Mouse (Mus musculus): ENCODE data around the gene Gnaq. TPM values are rescaled to one million over a fixed set of nuclear protein-coding genes. Genes with fewer than 3 reads are reported as not detected.

Gene Gnaq
- total RNA-seq, 1 experiment: 17.8 TPM

GRCm38 (mm10) chr19:16254881-16255280 is 122.2 kb downstream of the Gnaq start:
- no peak overlapping the region for H3K4me3 ChIP-seq (ENCODE audit: insufficient read depth in 1 of 2, low read depth in 1 of 2, low read length in 2 of 2, poor library complexity in 1 of 2, severe bottlenecking in 1 of 2)
- TF ChIP-seq ZNF384 (IDR thresholded peaks at IDR 0.05; ENCODE audit: low read depth, low read length): no peak
- no peak for TF ChIP-seq HCFC1 (IDR thresholded peaks at IDR 0.05; ENCODE audit: borderline replicate concordance, insufficient read depth, low read length)
- TF ChIP-seq ZC3H11A (IDR thresholded peaks at IDR 0.05; ENCODE audit: borderline replicate concordance, low read depth, low read length): no peak
- TF ChIP-seq CHD2 (IDR thresholded peaks at IDR 0.05; ENCODE audit: low read depth, low read length): no peak
- TF ChIP-seq MAFK (IDR thresholded peaks at IDR 0.05; ENCODE audit: insufficient read depth, low read depth, low read length): no peak
- no peak overlapping the region for H3K9ac ChIP-seq (ENCODE audit: insufficient read depth, low read depth, low read length, poor library complexity, severe bottlenecking)
- H3K27ac ChIP-seq (ENCODE audit: insufficient read depth, low read depth, low read length, poor library complexity, severe bottlenecking): no peak overlapping the region
- peaks cover 6 to 7% of the 10 kb centered on the region in 2 experiments; a peak in 3 of 4 replicates for H3K4me1 ChIP-seq (ENCODE audit: control insufficient read depth in 2 of 2, insufficient read depth in 2 of 2, low read length in 2 of 2, poor library complexity in 1 of 2)
- no peaks in the 10 kb centered on the region for H3K9me3 ChIP-seq (ENCODE audit: control insufficient read depth, insufficient read depth, low read depth, low read length)
- H3K36me3 ChIP-seq (ENCODE audit: control insufficient read depth, insufficient read depth, low read length, poor library complexity, severe bottlenecking): no peaks in the 10 kb centered on the region
- DNase-seq (ENCODE audit: low read depth, low spot score): no peak
- in situ Hi-C loops (cut with MboI; ENCODE audit: low sequenced_read_pairs in 2 of 2, unreplicated experiment in 2 of 2): no loop called here

- H3K9ac ChIP-seq (ENCODE audit: insufficient read depth, low read depth, low read length, poor library complexity, severe bottlenecking): no peak overlapping the region
- H3K36me3 ChIP-seq (ENCODE audit: control insufficient read depth, insufficient read depth, low read length, poor library complexity, severe bottlenecking): no peaks in the 10 kb centered on the region
- in situ Hi-C loops (cut with MboI; ENCODE audit: low sequenced_read_pairs in 2 of 2, unreplicated experiment in 2 of 2): no loop called here
- H3K9me3 ChIP-seq (ENCODE audit: control insufficient read depth, insufficient read depth, low read depth, low read length): no peaks in the 10 kb centered on the region
- no peak for TF ChIP-seq ZC3H11A (IDR thresholded peaks at IDR 0.05; ENCODE audit: borderline replicate concordance, low read depth, low read length)
- no peak for TF ChIP-seq MAFK (IDR thresholded peaks at IDR 0.05; ENCODE audit: insufficient read depth, low read depth, low read length)
- TF ChIP-seq CHD2 (IDR thresholded peaks at IDR 0.05; ENCODE audit: low read depth, low read length): no peak
- no peak for TF ChIP-seq HCFC1 (IDR thresholded peaks at IDR 0.05; ENCODE audit: borderline replicate concordance, insufficient read depth, low read length)
- TF ChIP-seq ZNF384 (IDR thresholded peaks at IDR 0.05; ENCODE audit: low read depth, low read length): no peak
- peaks cover 7 to 9% of the 10 kb centered on the region in 2 experiments; a peak in 3 of 4 replicates for H3K4me1 ChIP-seq (ENCODE audit: control insufficient read depth in 2 of 2, insufficient read depth in 2 of 2, low read length in 2 of 2, poor library complexity in 1 of 2)
- no peak overlapping the region for H3K27ac ChIP-seq (ENCODE audit: insufficient read depth, low read depth, low read length, poor library complexity, severe bottlenecking)
- no peak overlapping the region for H3K4me3 ChIP-seq (ENCODE audit: insufficient read depth in 1 of 2, low read depth in 1 of 2, low read length in 2 of 2, poor library complexity in 1 of 2, severe bottlenecking in 1 of 2)
- no peak for DNase-seq (ENCODE audit: low read depth, low spot score)
Measured at GRCm38 (mm10) chr19:16255294-16255693, 122.7 kb downstream of the Gnaq start.

- H3K9me3 ChIP-seq (ENCODE audit: control insufficient read depth, insufficient read depth, low read depth, low read length): no peaks in the 10 kb centered on the region
- H3K4me3 ChIP-seq (ENCODE audit: insufficient read depth in 1 of 2, low read depth in 1 of 2, low read length in 2 of 2, poor library complexity in 1 of 2, severe bottlenecking in 1 of 2): no peak overlapping the region
- H3K4me1 ChIP-seq (ENCODE audit: control insufficient read depth in 2 of 2, insufficient read depth in 2 of 2, low read length in 2 of 2, poor library complexity in 1 of 2): peaks cover 7 to 10% of the 10 kb centered on the region in 2 experiments; a peak in 3 of 4 replicates
- no peak overlapping the region for H3K27ac ChIP-seq (ENCODE audit: insufficient read depth, low read depth, low read length, poor library complexity, severe bottlenecking)
- H3K9ac ChIP-seq (ENCODE audit: insufficient read depth, low read depth, low read length, poor library complexity, severe bottlenecking): no peak overlapping the region
- no peak for TF ChIP-seq MAFK (IDR thresholded peaks at IDR 0.05; ENCODE audit: insufficient read depth, low read depth, low read length)
- no peak for TF ChIP-seq ZNF384 (IDR thresholded peaks at IDR 0.05; ENCODE audit: low read depth, low read length)
- TF ChIP-seq HCFC1 (IDR thresholded peaks at IDR 0.05; ENCODE audit: borderline replicate concordance, insufficient read depth, low read length): no peak
- no peak for TF ChIP-seq ZC3H11A (IDR thresholded peaks at IDR 0.05; ENCODE audit: borderline replicate concordance, low read depth, low read length)
- in situ Hi-C loops (cut with MboI; ENCODE audit: low sequenced_read_pairs in 2 of 2, unreplicated experiment in 2 of 2): no loop called here
- peaks cover 2% of the 10 kb centered on the region; the same call in 1 of the 2 replicates for H3K36me3 ChIP-seq (ENCODE audit: control insufficient read depth, insufficient read depth, low read length, poor library complexity, severe bottlenecking)
- peak; percentile 11 for DNase-seq (ENCODE audit: low read depth, low spot score)
Measured at GRCm38 (mm10) chr19:16258766-16259355, 126.2 kb downstream of the Gnaq start.

- peaks cover 2% of the 10 kb centered on the region; the same call in 1 of the 2 replicates for H3K36me3 ChIP-seq (ENCODE audit: control insufficient read depth, insufficient read depth, low read length, poor library complexity, severe bottlenecking)
- H3K4me3 ChIP-seq (ENCODE audit: insufficient read depth in 1 of 2, low read depth in 1 of 2, low read length in 2 of 2, poor library complexity in 1 of 2, severe bottlenecking in 1 of 2): no peak overlapping the region
- no peak overlapping the region for H3K9ac ChIP-seq (ENCODE audit: insufficient read depth, low read depth, low read length, poor library complexity, severe bottlenecking)
- peaks cover 7 to 10% of the 10 kb centered on the region in 2 experiments; a peak in 3 of 4 replicates for H3K4me1 ChIP-seq (ENCODE audit: control insufficient read depth in 2 of 2, insufficient read depth in 2 of 2, low read length in 2 of 2, poor library complexity in 1 of 2)
- H3K9me3 ChIP-seq (ENCODE audit: control insufficient read depth, insufficient read depth, low read depth, low read length): no peaks in the 10 kb centered on the region
- in situ Hi-C loops (cut with MboI; ENCODE audit: low sequenced_read_pairs in 2 of 2, unreplicated experiment in 2 of 2): no loop called here
- no peak for DNase-seq (ENCODE audit: low read depth, low spot score)
- H3K27ac ChIP-seq (ENCODE audit: insufficient read depth, low read depth, low read length, poor library complexity, severe bottlenecking): no peak overlapping the region
- TF ChIP-seq MAFK (IDR thresholded peaks at IDR 0.05; ENCODE audit: insufficient read depth, low read depth, low read length): no peak
- no peak for TF ChIP-seq ZNF384 (IDR thresholded peaks at IDR 0.05; ENCODE audit: low read depth, low read length)
- no peak for TF ChIP-seq CHD2 (IDR thresholded peaks at IDR 0.05; ENCODE audit: low read depth, low read length)
- TF ChIP-seq ZC3H11A (IDR thresholded peaks at IDR 0.05; ENCODE audit: borderline replicate concordance, low read depth, low read length): no peak
- TF ChIP-seq HCFC1 (IDR thresholded peaks at IDR 0.05; ENCODE audit: borderline replicate concordance, insufficient read depth, low read length): no peak
Measured at GRCm38 (mm10) chr19:16259786-16260434, 127.3 kb downstream of the Gnaq start.

All from ES-E14 (cell line).